Mouse (Mus musculus) megakaryocyte progenitor cell, adult 5-6 weeks (primary cell): ENCODE results near the gene Xrcc6. TPM values are rescaled to one million over a fixed set of nuclear protein-coding genes. Genes with fewer than 3 reads are reported as not detected.
"Not testable (repeated sequence)": the region's sequence is repeated elsewhere in the genome, so short reads cannot be mapped to it uniquely, and the experiment has no call there.

ENCODE experiments used
- ATAC-seq: replicated peaks from 2 replicates; pipeline ENCODE4 v1.8.0; 2016; ENCODE audit warnings: mild to moderate bottlenecking, moderate TSS enrichment, inconsistent platforms; ENCODE audit not compliant: poor library complexity
- total RNA-seq, 2 experiments: library from RNA; stranded (forward) in 1 of 2; stranded (reverse) in 1 of 2; fragments of 157-497, 149-512 nt in 1 of 2; fragments of 200-1000 nt in 1 of 2; gene quantifications; 2 replicates each; pipeline versions ENCODE4 v1.2.3 to v1.2.4; 2015 to 2017

Xrcc6 gene
- total RNA-seq, 2 experiments from 2014 or later = 108 to 135 TPM

GRCm38 (mm10) chr15:81964980-81965545, 22.6 kb upstream of the Xrcc6 start:
- no peak for ATAC-seq

DNA sequence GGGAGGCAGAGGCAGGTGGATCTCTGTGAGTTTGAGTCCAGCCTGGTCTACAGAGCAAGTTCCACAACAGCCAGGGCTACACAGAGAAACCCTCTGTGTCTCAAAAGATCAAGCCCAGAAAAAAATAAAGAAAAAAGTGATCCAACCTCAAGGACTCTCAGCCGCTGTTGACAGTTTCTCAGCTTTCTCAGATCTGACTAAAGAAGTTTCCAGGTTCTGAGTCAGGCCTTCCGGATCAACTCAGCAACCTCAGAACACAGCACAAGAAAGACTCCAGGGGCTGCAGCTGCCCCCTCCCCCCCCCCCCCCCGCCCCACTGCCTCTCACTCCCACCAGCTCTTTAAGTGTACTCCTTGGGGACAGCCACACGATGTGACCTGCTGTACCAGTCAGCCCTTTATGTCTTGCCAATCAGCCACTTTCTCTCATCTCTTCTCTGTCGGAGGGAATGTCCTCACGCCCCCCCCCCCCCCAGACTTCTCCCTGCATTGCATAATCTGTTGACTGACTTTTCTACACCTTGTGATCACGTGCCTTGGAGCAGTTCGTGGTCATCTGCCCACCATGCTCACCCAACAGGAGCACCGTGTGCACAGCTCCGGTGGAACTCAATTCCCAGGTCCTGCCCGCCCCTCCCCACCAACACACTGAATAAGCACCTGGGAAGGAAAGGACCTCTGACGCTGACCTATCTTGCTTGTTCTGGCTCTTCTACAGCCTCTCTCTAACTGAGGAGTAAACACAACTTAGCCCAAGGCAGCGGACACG, 21.4 kb upstream of the Xrcc6 start:
- no peak for ATAC-seq

GRCm38 (mm10) chr15:81967821-81968220, 19.8 kb upstream of the Xrcc6 start:
- ATAC-seq = no peak

- ATAC-seq = no peak
Observed at GRCm38 (mm10) chr15:81968447-81968846, 19.2 kb upstream of the Xrcc6 start.

DNA sequence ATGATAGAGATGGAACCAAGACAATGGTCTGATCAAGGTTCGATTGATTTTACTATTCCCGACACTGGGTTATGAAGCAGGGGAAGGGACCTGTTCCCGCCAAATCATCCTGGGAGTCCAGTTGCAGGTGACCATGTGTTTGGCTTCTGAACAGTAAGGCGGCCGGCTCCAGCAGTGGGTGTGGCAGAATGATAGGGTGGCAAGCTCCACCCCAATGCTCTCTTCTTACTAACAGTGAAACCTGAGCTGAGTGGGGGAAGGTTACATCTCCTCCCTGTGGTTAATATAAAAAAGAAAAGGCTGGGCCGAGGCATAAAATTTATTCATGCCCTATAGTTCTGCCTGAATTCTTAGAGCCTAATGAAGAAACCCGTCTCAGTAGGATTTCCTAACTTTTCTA, 18.5 kb upstream of the Xrcc6 start:
- peak; percentile 75 for ATAC-seq

- ATAC-seq = not testable (repeated sequence)
Observed at GRCm38 (mm10) chr15:81969635-81970034, 18.0 kb upstream of the Xrcc6 start.

GRCm38 (mm10) chr15:81970498-81970897, 17.1 kb upstream of the Xrcc6 start:
- ATAC-seq = not testable (repeated sequence)

DNA sequence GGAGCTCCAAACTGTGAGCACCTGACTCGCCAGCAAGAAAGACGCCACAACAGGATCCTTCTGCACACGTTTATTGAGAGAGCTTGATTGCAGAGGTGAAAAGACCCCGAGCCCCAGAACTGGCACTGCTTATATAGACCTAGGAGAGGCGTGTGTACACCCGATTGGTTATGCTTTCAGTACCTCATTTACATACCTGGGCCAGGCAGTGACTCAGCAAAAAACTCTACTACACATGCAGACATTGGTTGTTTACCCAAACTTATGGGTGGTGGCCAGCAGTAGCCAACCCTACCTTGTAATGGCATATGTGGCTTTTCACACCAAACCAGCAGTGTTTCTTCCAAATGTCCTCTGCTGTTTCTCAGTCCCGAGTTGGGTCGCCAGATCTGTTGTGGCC, 12.5 kb upstream of the Xrcc6 start:
- ATAC-seq = not testable (repeated sequence)

DNA sequence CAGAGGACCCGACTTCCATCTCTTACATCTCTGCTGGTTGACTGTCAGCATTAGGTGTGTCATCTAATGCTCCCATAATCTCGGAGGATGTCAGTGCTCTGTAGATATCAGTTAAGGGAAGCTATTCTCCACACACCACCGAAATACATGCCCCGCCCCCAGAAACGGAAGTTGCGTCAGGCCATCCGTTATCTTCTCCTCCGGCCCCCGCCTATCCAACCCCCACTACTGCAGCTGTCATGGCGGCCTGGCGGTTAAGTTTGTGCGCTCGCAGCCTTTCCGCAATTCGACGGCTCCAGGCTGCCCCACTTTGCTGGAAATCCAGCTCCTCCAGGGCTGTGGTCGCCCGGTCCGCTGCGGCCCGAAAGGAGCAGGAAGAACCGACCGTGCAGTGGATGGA, 7.3 kb upstream of the Xrcc6 start, which contains the start of gene 1700029P11Rik:
Gene 1700029P11Rik (plus strand): TSS at position 220 of the 400 bp plus-strand sequence.
- ATAC-seq = no peak

DNA sequence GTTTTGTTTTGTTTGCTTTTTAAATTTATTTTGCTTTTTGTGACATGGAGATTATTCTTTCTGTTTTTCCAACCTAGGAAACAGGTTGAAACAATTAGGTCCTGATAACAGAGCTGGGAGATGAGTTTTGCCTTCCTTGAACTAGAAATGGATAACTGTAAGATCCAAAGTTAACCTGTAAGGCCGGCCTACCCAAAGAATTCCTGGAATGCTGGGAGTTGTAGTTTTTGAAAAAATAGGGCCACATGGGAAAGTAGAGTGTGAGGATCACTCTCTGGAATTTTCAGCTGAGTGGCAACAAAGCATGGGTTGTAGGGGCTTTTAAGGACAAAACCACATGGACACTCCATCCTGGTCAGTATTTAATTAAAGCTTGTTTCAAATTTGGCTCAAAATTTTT, 5.5 kb upstream of the Xrcc6 start:
- no peak for ATAC-seq

DNA sequence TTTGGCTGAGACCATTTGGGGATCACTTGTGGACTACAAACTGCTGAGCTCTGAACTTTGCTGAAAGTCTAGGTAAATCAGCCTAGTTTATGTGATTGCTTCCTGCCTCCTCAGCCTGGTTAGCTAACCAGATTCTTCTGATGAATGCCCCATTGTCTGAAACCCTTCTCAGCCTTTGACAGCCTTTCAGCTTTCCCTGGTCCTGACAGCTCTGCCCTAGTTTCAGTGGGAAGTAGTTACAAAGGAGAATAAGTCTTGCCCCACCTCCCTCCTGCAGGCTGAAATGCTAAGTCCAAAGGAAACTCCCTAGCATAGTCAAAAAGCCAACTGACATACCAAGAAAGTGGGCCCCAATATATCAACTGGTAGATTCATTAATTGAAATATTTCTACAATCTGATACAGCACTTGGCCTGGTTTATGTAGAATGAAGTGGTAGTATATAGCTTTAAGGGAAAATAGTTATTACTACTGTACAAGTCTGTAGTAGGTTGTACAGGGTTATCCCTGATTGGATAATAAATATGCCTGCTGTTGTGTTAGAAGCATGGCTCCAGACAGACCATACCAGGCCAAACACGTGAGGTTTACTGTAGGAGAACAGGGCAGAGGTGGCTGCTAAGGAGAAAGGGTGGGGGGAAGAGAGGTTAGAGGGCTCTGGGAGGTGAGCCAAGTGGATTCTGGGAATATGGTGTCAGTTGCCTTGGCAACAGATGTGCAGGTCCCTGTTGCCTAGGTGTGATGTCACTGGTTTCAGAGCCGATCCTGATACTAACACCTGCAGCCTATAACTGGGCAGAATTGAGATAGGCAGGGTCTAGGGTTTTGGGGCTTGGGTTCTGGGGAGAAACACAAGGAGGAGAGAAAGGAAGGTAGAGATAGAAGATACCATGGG, 2.1 kb upstream of the Xrcc6 start:
- no peak for ATAC-seq

- peak; percentile 86 for ATAC-seq
Observed at GRCm38 (mm10) chr15:81989371-81990062, 1.9 kb downstream of the Xrcc6 start.

DNA sequence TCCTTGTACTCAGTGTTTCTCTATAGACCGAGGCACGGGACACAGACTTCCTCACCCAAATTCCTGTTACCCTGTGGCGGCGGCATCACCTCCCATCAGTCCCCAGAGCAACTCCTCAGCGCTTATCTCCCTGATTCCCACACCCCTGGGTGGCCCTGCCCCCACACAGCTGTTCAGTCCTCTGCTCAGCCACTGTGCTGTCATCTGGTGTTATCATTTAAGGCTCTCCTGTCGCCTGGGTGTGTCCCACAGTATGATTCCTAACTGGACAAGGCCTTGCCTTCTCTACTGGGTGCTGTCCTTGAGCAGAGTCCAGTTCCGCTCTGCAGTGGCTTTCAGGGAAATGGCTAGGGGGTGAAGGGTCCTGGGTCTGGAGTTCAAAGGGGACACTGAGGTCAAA, 2.9 kb downstream of the Xrcc6 start:
- peak; percentile 91 for ATAC-seq

GRCm38 (mm10) chr15:81993992-81994391, 6.4 kb downstream of the Xrcc6 start:
- ATAC-seq = no peak

- ATAC-seq = peak; percentile 92
Observed at GRCm38 (mm10) chr15:82004257-82004656, 16.6 kb downstream of the Xrcc6 start.

DNA sequence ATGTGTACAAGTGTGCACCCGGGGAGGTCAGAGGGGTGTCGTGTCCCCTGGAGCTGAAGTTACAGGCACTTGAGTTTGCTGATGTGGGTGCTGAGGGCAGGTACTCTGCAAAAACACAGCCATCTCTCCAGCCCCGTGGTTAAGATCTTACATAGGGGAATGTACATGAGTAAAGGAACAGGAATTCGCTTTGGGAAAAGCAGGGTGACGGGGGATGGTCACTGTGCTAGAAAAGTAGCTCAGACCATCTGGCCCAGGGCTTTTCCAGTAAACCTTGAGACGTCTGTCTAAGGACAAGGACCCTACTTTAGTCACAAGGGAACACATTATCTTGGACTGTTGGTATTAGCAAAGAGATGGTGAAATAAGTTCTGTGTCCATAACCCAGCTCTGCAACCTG, 24.3 kb downstream of the Xrcc6 start:
- no peak for ATAC-seq

DNA sequence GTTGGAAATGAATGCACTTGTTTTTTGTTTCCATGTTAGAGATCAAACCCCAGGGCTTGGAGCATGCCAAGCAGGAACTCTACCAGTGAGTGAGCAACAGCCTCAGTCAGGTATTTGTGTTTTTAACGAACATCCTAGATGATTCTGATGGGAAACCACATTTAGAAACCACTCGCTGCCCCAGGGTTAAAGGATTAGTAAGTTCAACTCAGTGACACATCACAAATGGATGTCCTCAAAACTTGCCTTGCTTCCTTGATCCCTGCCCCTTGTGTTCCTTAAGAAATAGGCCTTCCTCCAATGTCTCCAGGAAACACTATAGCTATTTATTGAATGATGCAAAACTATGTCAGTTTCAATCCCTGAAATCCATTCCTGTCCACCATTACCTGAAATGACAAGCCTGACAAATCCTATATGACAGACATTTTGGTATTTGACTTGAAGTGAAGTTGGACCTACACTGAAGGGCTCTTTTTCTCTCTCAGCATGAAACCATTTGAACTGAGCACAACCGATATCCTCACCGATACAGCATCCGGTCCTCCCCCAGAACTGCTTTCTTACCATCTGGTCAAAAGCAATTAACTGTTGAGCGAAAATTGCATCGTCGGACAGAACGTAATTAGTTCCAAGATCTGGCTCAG, 27.2 kb downstream of the Xrcc6 start:
- no peak for ATAC-seq

GRCm38 (mm10) chr15:82015392-82016100, 27.9 kb downstream of the Xrcc6 start:
- ATAC-seq = no peak

- peak; percentile 94 for ATAC-seq
Observed at GRCm38 (mm10) chr15:82016101-82016808, 28.6 kb downstream of the Xrcc6 start.
